Mouse (Mus musculus) forebrain, embryonic 15.5 days (tissue): ENCODE measurements around the gene Gm14410. TPM values are rescaled to one million over a fixed set of nuclear protein-coding genes. Genes with fewer than 3 reads are reported as not detected.
A peak's percentile ranks its signal among the peaks of the same experiment; 100 is the strongest.
"Not testable (repeated sequence)": the region's sequence is repeated elsewhere in the genome, so short reads cannot be mapped to it uniquely, and the experiment has no call there.

Experiments
- ATAC-seq: fragments of 200-750 bp; cut with Nextera tagmentation; replicated peaks from 2 replicates; pipeline ENCODE4 v1.8.0; 2017; ENCODE audit warnings: mild to moderate bottlenecking, moderate TSS enrichment, moderate library complexity
- H3K27ac ChIP-seq: fragments of 300-500 bp; sonication (generic); replicated peaks from 2 replicates; pipeline ENCODE4 v1.5.1; 2015; ENCODE audit warnings: mild to moderate bottlenecking, inconsistent platforms
- H3K27me3 ChIP-seq: fragments of 300-500 bp; sonication (generic); 2 replicates; pipeline ENCODE4 v1.6.1; 2015; ENCODE audit warnings: inconsistent platforms
- H3K36me3 ChIP-seq: fragments of 300-500 bp; sonication (generic); 2 replicates; pipeline ENCODE4 v1.6.1; 2015; ENCODE audit warnings: mild to moderate bottlenecking, inconsistent platforms
- H3K4me1 ChIP-seq: fragments of 300-500 bp; sonication (generic); 2 replicates; pipeline ENCODE4 v1.6.1; 2015; ENCODE audit warnings: inconsistent platforms
- H3K4me2 ChIP-seq: fragments of 300-500 bp; sonication (generic); replicated peaks from 2 replicates; pipeline ENCODE4 v1.6.1; 2015; ENCODE audit warnings: mild to moderate bottlenecking, inconsistent platforms
- H3K4me3 ChIP-seq: fragments of 300-500 bp; sonication (generic); 2 replicates; pipeline ENCODE4 v1.5.1; 2015; ENCODE audit warnings: mild to moderate bottlenecking, inconsistent platforms
- H3K9ac ChIP-seq: fragments of 300-500 bp; sonication (generic); replicated peaks from 2 replicates; pipeline ENCODE4 v1.6.1; 2015; ENCODE audit warnings: mild to moderate bottlenecking, inconsistent platforms
- H3K9me3 ChIP-seq: fragments of 300-500 bp; sonication (generic); 2 replicates; pipeline ENCODE4 v1.6.1; 2016; ENCODE audit warnings: inconsistent platforms
- WGBS: fragments of 180-500 bp; shearing (Covaris S2); methylation state at CpG from one replicate; pipeline ENCODE4 v1.1.7; 2015; ENCODE audit warnings: mixed read lengths; 5-methylcytosine and 5-hydroxymethylcytosine counted together
- polyA plus RNA-seq: library from polyadenylated mRNA; unstranded; fragments of >200 nt; fragmentation: Nextera tagmentation; extraction: Ambion mirVana; gene quantifications from 2 replicates; pipeline ENCODE4 v1.2.1, GENCODE M21; 2015

Gm14410 gene
- 30.9 and 34.5 TPM in 2 replicates for polyA plus RNA-seq

DNA sequence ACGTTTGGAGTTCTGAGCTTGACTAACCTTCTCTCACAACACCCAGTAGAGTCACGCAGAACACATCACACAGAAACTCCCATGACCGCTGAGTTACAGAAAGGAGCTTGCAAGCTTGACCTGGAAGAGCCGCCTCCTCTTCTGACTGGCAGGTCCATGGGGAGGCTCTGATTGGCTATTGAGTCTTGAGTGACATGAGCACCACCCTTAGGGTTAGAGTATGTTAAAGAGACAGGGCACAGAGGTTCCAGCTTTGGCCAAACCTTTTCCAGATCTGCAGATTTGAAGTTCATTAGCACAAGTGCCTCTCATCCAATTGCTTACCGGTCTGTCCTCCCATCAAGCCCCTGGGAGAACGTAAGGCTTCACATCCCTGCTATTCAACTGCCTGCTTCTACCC, at the start of gene Gm14410:
TSS of gene Gm14410 (minus strand) at position 81 of the 400 bp plus-strand sequence.
- 1% methylated on average over 5 of the region's 6 CpGs for WGBS
- not testable (repeated sequence) for H3K27me3 ChIP-seq, H3K27ac ChIP-seq, H3K4me1 ChIP-seq, H3K36me3 ChIP-seq, H3K9ac ChIP-seq, H3K9me3 ChIP-seq, ATAC-seq
- peak within 1 kb of the TSS; percentile 26 for H3K4me2 ChIP-seq
- H3K4me3 ChIP-seq, result peak within 1 kb of the TSS; percentile 41

DNA sequence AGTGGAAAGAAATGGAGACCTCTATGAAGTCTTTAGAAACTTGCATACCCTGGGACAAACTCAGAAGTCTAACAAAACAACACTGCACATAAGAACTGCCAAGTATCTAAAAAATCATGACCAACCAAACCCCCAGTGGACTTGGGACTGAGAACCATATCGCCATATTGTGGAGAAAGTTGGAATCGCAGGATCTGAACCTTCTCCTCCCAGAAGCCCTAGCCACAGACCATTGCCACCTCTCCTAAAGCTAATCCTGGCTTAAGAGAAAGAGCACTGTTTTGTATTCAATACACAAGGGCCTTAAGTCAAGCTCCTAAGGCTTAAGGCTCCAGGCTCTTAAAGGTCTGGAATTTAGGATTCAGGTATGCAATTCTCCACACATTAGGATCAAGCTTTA, 41.2 kb upstream of the Gm14410 start:
- ATAC-seq, H3K27me3 ChIP-seq, H3K9me3 ChIP-seq, H3K36me3 ChIP-seq, H3K4me2 ChIP-seq, H3K4me1 ChIP-seq, H3K4me3 ChIP-seq, H3K27ac ChIP-seq, H3K9ac ChIP-seq: not testable (repeated sequence)
- WGBS, result 85% methylated on average over 2 of the region's 2 CpGs

DNA sequence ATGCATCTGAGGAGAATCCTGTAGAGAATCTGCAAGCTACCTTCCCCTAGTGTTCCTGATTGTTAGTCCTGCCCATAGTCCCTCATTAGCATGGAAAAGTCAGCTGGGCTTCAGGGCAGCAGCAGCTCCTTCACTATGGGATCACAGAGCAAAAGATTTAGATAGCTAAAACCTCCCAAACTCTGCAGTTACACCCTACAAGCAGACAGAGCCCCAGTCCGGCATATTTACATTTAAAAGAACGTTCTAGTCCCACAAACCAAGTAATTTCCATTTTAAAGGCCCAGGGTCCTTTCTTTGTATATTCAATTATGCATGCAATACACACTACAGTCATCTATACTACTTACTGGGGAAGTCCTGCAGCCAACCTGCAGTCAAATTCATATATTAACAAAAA, 24.2 kb upstream of the Gm14410 start:
- not testable (repeated sequence) for H3K9me3 ChIP-seq, H3K4me3 ChIP-seq, H3K27ac ChIP-seq, H3K9ac ChIP-seq, H3K4me2 ChIP-seq, ATAC-seq, H3K4me1 ChIP-seq, H3K27me3 ChIP-seq, H3K36me3 ChIP-seq
- 44% methylated on average over 2 of the region's 2 CpGs for WGBS

GRCm38 (mm10) chr2:177172749-177173148, 33.5 kb downstream of the Gm14410 start:
- not testable (repeated sequence) for H3K4me2 ChIP-seq, H3K4me1 ChIP-seq

More at GRCm38 (mm10) chr2:177172749-177173148, 33.5 kb downstream of the Gm14410 start:
- not testable (repeated sequence) for ATAC-seq, H3K27me3 ChIP-seq, H3K36me3 ChIP-seq, H3K27ac ChIP-seq, H3K9ac ChIP-seq, H3K9me3 ChIP-seq, H3K4me3 ChIP-seq
- 90% methylated on average over 5 of the region's 5 CpGs for WGBS

Other genes starting within 250 kb of the Gm14410 start
- gene Gm14419, start 205.5 kb downstream of the Gm14410 start, polyA plus RNA-seq, result 6.0 and 9.2 TPM in 2 replicates
- gene Gm14401, start 132.1 kb downstream of the Gm14410 start, polyA plus RNA-seq, result not detected in 2 replicates
- not detected in 2 replicates for gene Gm14409, start 60.6 kb upstream of the Gm14410 start, polyA plus RNA-seq
- 0.15 and 0.42 TPM in 2 replicates for gene Gm14412, start 117.9 kb upstream of the Gm14410 start, polyA plus RNA-seq
- 7.6 and 8.4 TPM in 2 replicates for gene Gm14418, start 191.9 kb upstream of the Gm14410 start, polyA plus RNA-seq